Mouse (Mus musculus): Measurements from ENCODE around the gene Tob2. TPM values are rescaled to one million over a fixed set of nuclear protein-coding genes. Genes with fewer than 3 reads are reported as not detected.

The Tob2 gene
- polyA plus RNA-seq, 1 experiment from 2014 or later: 27.3 TPM

GRCm38 (mm10) chr15:81860471-81861135 is 2.0 kb upstream of the Tob2 start:
- in situ Hi-C loops (cut with MboI; ENCODE audit: low pct_unique_long_range_greater_than_20kb): no loop called here
- ATAC-seq (no peak), DNase-seq (ENCODE audit: low read depth, low spot score) (no peak)
- no peaks in the 10 kb centered on the region for H3K27me3 ChIP-seq
- ChIA-PET POLR2A (interaction anchor here (2.4 kb wide), 1 partner anchor 11 kb away, joined by 8 read pairs; the partner anchor contains the start of genes Aco2 and Phf5a), CTCF (interaction anchor here (1.1 to 2.5 kb wide), 3 partner anchors 8 to 30 kb away, joined by 3 to 7 read pairs (median 4); no protein-coding TSS in a partner anchor)
- TF ChIP-seq CTCF (IDR thresholded peaks at IDR 0.05): no peak

DNA sequence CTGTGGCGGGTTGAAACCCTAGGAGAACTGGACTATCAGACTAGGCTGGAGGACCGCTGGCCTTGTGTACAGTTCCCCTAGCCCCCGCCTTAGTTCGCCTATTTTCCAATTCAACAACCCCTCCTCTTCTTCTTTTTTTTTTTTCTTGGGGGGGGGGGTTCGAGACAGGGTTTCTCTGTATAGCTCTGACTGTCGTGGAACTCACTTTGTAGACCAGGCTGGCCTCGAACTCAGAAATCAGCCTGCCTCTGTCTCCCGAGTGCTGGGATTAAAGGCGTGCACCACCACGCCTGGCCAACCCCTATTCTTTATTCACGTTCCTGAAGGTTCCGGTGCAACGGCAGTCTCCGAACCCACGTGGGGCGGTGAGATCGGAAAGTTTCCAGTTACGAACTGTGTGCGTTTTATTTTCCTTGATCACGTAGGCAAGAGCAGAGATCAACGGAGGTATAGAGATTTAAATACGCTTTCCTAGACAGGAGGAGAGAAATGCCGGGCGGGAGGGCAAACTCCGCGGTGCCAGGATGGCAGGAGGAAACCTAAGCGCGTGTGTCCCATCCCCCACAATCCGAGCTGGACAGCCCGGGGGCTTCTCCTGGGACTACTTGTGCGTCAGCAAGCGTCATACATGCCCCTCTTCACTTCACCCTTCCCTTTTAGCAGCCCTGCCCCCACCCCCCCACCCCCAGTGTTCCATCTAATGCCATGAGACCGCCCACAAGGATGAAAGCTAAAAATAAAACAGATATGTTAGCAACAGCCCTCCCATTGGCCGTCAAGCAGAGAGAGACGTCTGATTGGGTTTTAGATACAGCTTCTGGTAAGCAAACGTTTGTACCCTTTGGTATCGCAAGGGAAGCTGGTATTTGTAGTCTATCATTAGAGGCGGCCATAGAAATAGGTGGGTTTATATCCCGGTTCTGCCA is 997 bp upstream of the Tob2 start:
- ChIA-PET CTCF (interaction anchor here (1.1 to 1.4 kb wide), 4 partner anchors 9 to 26 kb away, joined by 3 to 4 read pairs (median 3); no protein-coding TSS in a partner anchor), POLR2A (interaction anchor here (0.6 to 3.2 kb wide), 6 partner anchors 12 to 275 kb away, joined by 3 to 9 read pairs (median 4); partner anchors contain the start of genes Aco2 and Phf5a)
- H3K27me3 ChIP-seq: no peaks in the 10 kb centered on the region
- DNase-seq (ENCODE audit: low read depth, low spot score): peak; percentile 83
- in situ Hi-C loops (cut with MboI; ENCODE audit: low pct_unique_long_range_greater_than_20kb): no loop called here
- TF ChIP-seq CTCF (IDR thresholded peaks at IDR 0.05): no peak
- peak; percentile 33 for ATAC-seq

- in situ Hi-C loops (cut with MboI; ENCODE audit: low pct_unique_long_range_greater_than_20kb): no loop called here
- no peak for TF ChIP-seq CTCF (IDR thresholded peaks at IDR 0.05)
- peak; percentile 3 for ATAC-seq
- H3K27me3 ChIP-seq: no peaks in the 10 kb centered on the region
- POLR2A ChIA-PET: interaction anchor here (0.8 to 3.2 kb wide), 8 partner anchors 13 to 102 kb away, joined by 3 to 9 read pairs (median 4); no protein-coding TSS in a partner anchor
- CTCF ChIA-PET: interaction anchor here (1.7 kb wide), 1 partner anchor 27 kb away, joined by 9 read pairs; no protein-coding TSS in a partner anchor
- DNase-seq (ENCODE audit: low read depth, low spot score): peak; percentile 65
Observed at GRCm38 (mm10) chr15:81858138-81858516, 469 bp downstream of the Tob2 start.

GRCm38 (mm10) chr15:81857724-81858116 is 876 bp downstream of the Tob2 start:
- H3K27me3 ChIP-seq: no peaks in the 10 kb centered on the region
- ChIA-PET CTCF (interaction anchor here (1.7 kb wide), 1 partner anchor 26 kb away, joined by 9 read pairs; no protein-coding TSS in a partner anchor), POLR2A (interaction anchor here (0.8 to 3.2 kb wide), 7 partner anchors 13 to 102 kb away, joined by 3 to 9 read pairs (median 4); no protein-coding TSS in a partner anchor)
- no peak for ATAC-seq
- DNase-seq (ENCODE audit: low read depth, low spot score): no peak
- TF ChIP-seq CTCF (IDR thresholded peaks at IDR 0.05): no peak
- in situ Hi-C loops (cut with MboI; ENCODE audit: low pct_unique_long_range_greater_than_20kb): no loop called here

- no peak for ATAC-seq
- ChIA-PET CTCF (interaction anchor here (1.7 kb wide), 1 partner anchor 26 kb away, joined by 9 read pairs; no protein-coding TSS in a partner anchor), POLR2A (interaction anchor here (0.6 to 3.2 kb wide), 6 partner anchors 26 to 89 kb away, joined by 3 to 9 read pairs (median 4); no protein-coding TSS in a partner anchor)
- no peaks in the 10 kb centered on the region for H3K27me3 ChIP-seq
- DNase-seq (ENCODE audit: low read depth, low spot score): no peak
- no peak for TF ChIP-seq CTCF (IDR thresholded peaks at IDR 0.05)
- in situ Hi-C loops (cut with MboI; ENCODE audit: low pct_unique_long_range_greater_than_20kb): no loop called here
Observed at GRCm38 (mm10) chr15:81856938-81857723, 1.5 kb downstream of the Tob2 start.

GRCm38 (mm10) chr15:81856030-81856790 is 2.4 kb downstream of the Tob2 start:
- TF ChIP-seq CTCF (IDR thresholded peaks at IDR 0.05): no peak

GRCm38 (mm10) chr15:81853081-81853480 is 5.5 kb downstream of the Tob2 start:
- POLR2A ChIA-PET: no interaction called here
- in situ Hi-C loops (cut with MboI; ENCODE audit: low pct_unique_long_range_greater_than_20kb): no loop called here
- DNase-seq (ENCODE audit: low read depth, low spot score) (no peak), ATAC-seq (no peak)
- H3K27me3 ChIP-seq: no peaks in the 10 kb centered on the region
- TF ChIP-seq CTCF (IDR thresholded peaks at IDR 0.05): no peak
- CTCF ChIA-PET: interaction anchor here (1.3 kb wide), 1 partner anchor 22 kb away, joined by 7 read pairs; no protein-coding TSS in a partner anchor

More at GRCm38 (mm10) chr15:81856030-81856790, 2.4 kb downstream of the Tob2 start:
- in situ Hi-C loops (cut with MboI; ENCODE audit: low pct_unique_long_range_greater_than_20kb): no loop called here
- H3K27me3 ChIP-seq: no peaks in the 10 kb centered on the region
- DNase-seq (ENCODE audit: low read depth, low spot score): peak; percentile 74
- ChIA-PET CTCF (no interaction called here), POLR2A (interaction anchor here (0.6 to 3.2 kb wide), 2 partner anchors 25 to 45 kb away, joined by 3 to 9 read pairs; no protein-coding TSS in a partner anchor)
- ATAC-seq: peak; percentile 59

DNA sequence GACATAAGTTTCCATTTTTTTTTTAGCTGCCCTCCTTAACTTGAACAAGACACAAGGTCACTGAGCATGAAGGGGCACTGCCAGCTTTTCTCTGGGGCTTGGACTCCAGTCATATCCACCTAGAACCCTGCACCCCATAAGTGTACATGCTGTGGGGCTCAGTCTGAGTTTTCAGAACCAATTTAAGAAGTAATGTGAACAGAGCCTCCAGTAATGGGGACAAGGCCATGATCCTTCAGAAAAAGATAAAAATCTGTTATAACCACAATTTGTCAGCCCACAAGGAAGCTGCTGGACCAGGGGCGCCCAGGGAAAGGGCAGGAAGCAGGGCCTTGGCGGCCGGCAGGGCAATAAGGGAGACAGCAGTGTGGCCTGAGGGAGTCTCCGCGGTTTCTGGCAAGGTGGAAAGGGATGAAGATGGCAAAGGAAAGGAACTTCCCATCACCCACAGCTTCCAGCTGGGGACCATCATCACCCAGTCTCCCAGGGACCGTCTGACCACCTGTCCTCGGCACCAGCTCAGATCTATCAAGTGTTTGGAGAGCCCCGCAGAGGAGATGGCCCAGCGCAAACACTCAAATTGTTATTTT is 6.1 kb downstream of the Tob2 start:
- no peak for TF ChIP-seq CTCF (IDR thresholded peaks at IDR 0.05)
- no peak for ATAC-seq
- H3K27me3 ChIP-seq: no peaks in the 10 kb centered on the region
- in situ Hi-C loops (cut with MboI; ENCODE audit: low pct_unique_long_range_greater_than_20kb): no loop called here
- ChIA-PET POLR2A (interaction anchor here (1.5 kb wide), 1 partner anchor 19 kb away, joined by 3 read pairs; the partner anchor contains the start of gene Phf5a), CTCF (interaction anchor here (1.1 to 1.3 kb wide), 2 partner anchors 21 to 66 kb away, joined by 3 to 7 read pairs; no protein-coding TSS in a partner anchor)
- no peak for DNase-seq (ENCODE audit: low read depth, low spot score)
